Mouse (Mus musculus) heart, postnatal 0 days (tissue): ENCODE data around the gene Krt33b. TPM values are rescaled to one million over a fixed set of nuclear protein-coding genes. Genes with fewer than 3 reads are reported as not detected.

Experiments
- ATAC-seq: fragments of 200-750 bp; cut with Nextera tagmentation; 2 replicates; pipeline ENCODE4 v1.8.0; 2017; ENCODE audit warnings: low read depth, moderate number of reproducible peaks, moderate library complexity; ENCODE audit not compliant: insufficient read depth
- DNase-seq: peaks from one replicate; pipeline ENCODE4 v3.0.0-alpha.2; 2016; ENCODE audit warnings: low spot score
- H3K27ac ChIP-seq: fragments of 300-500 bp; sonication (generic); 2 replicates; pipeline ENCODE4 v1.5.1; 2014; ENCODE audit warnings: low read depth, mild to moderate bottlenecking
- H3K27me3 ChIP-seq: fragments of 300-500 bp; sonication (generic); 2 replicates; pipeline ENCODE4 v1.6.1; 2014; ENCODE audit warnings: low read length, mixed read lengths; ENCODE audit not compliant: control insufficient read depth, insufficient read depth
- H3K36me3 ChIP-seq: fragments of 300-500 bp; sonication (generic); replicated peaks from 2 replicates; pipeline ENCODE4 v1.6.1; 2014; ENCODE audit warnings: low read length, mixed read lengths; ENCODE audit not compliant: control insufficient read depth, insufficient read depth
- H3K4me1 ChIP-seq: fragments of 300-500 bp; sonication (generic); 2 replicates; pipeline ENCODE4 v1.6.1; 2014; ENCODE audit warnings: antibody characterized with exemption; ENCODE audit not compliant: control insufficient read depth, insufficient read depth
- H3K4me2 ChIP-seq: fragments of 300-500 bp; sonication (generic); 2 replicates; pipeline ENCODE4 v1.6.1; 2014; ENCODE audit warnings: low read depth, mild to moderate bottlenecking, low read length, moderate library complexity
- H3K4me3 ChIP-seq: fragments of 300-500 bp; sonication (generic); 2 replicates; pipeline ENCODE4 v1.5.1; 2014; ENCODE audit warnings: low read depth, low read length
- H3K9ac ChIP-seq: fragments of 300-500 bp; sonication (generic); replicated peaks from 2 replicates; pipeline ENCODE4 v1.6.1; 2014; ENCODE audit warnings: low read depth, low read length, mixed read lengths
- H3K9me3 ChIP-seq: fragments of 300-500 bp; sonication (generic); replicated peaks from 2 replicates; pipeline ENCODE4 v1.6.1; 2016; ENCODE audit warnings: low read length; ENCODE audit not compliant: control insufficient read depth
- CTCF ChIP-seq: IDR thresholded peaks from 2 replicates; pipeline ENCODE4 v1.5.1; 2016; ENCODE audit warnings: antibody characterized with exemption, control low read depth, low read depth
- EP300 ChIP-seq: IDR thresholded peaks from 2 replicates; pipeline ENCODE4 v1.6.1; 2016; ENCODE audit warnings: antibody characterized with exemption, low read depth
- WGBS: fragments of 180-500 bp; shearing (Covaris S2); extraction: QIAGEN DNeasy Blood & Tissue Kit; methylation state at CpG from one replicate; pipeline ENCODE4 v1.1.7; 2014; 5-methylcytosine and 5-hydroxymethylcytosine counted together
- polyA plus RNA-seq: library from polyadenylated mRNA; unstranded; fragments of >200 nt; fragmentation: Nextera tagmentation; extraction: Ambion mirVana; gene quantifications from 2 replicates; pipeline ENCODE4 v1.2.1, GENCODE M21; 2015
- total RNA-seq: library from RNA; depleted of rRNA; stranded (reverse); fragments of >200 nt; gene quantifications from 2 replicates; pipeline ENCODE4 v1.2.3, GENCODE M21; 2014; ENCODE audit warnings: low replicate concordance; rRNA removed

Gene Krt33b
- not detected in 2 replicates for total RNA-seq
- not detected in 2 replicates for polyA plus RNA-seq

DNA sequence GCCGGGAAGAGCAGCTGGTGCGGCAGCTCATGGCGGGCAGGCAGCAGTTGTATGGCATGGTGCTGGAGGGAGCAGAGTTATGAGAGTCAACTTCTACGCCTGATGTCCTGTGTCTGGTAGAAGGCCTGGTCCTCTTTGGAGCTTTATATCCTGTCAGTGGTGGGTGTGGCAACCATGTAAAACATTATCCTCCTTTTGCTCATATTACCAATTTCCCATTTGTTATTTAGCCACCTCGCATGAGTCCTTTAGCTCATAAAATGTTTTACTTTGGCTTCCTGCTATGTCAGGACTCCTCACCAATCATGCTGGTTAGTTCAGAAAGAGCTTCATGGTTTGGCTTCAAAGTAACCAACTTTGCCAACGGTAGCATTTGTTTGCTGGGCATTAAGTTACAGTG, at the start of gene Krt33b:
Gene Krt33b, minus strand, starts transcription at position 101 of the 400 bp plus-strand sequence.
- Histone ChIP-seq H3K27ac (no peak within 1 kb of the TSS), H3K9ac (no peak within 1 kb of the TSS), H3K9me3 (no peaks in the 10 kb centered on the region), H3K36me3 (no peaks in the 10 kb centered on the region), H3K4me1 (no peaks in the 10 kb centered on the region), H3K4me2 (no peak within 1 kb of the TSS), H3K27me3 (no peaks in the 10 kb centered on the region), H3K4me3 (no peak within 1 kb of the TSS)
- WGBS, result 85% methylated on average over 5 of the region's 6 CpGs
- ATAC-seq (no peak), DNase-seq (no peak)
- TF ChIP-seq CTCF (no peak), EP300 (no peak)

DNA sequence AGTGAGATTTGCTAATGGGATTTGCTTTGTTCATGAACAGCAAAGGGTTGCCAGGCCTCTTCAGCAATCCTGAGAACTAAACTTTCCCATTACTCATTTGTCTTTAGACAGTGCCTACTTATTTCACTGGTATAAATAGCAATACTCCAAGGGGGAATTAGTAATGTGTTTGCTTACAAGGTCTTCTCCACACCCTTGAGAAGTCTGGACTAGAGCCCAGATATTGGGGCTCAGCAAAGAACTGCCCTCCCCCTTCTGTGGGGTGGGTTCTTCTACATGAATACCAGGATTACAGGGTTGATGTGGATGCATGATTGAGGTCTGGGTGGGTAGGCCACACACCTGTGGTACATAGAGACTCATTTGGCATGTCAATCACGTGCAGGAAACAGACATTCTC, 44.2 kb upstream of the Krt33b start:
- H3K9me3 ChIP-seq, result no peaks in the 10 kb centered on the region
- no peaks in the 10 kb centered on the region for H3K36me3 ChIP-seq
- no peak overlapping the region for H3K9ac ChIP-seq
- ATAC-seq (no peak), DNase-seq (no peak)
- no peak overlapping the region for H3K4me2 ChIP-seq
- H3K27ac ChIP-seq, result no peak overlapping the region
- TF ChIP-seq CTCF (no peak), EP300 (no peak)
- no peak overlapping the region for H3K4me3 ChIP-seq
- WGBS, result 48% methylated on average over 1 of the region's 1 CpGs
- no peaks in the 10 kb centered on the region for H3K4me1 ChIP-seq
- no peaks in the 10 kb centered on the region for H3K27me3 ChIP-seq

DNA sequence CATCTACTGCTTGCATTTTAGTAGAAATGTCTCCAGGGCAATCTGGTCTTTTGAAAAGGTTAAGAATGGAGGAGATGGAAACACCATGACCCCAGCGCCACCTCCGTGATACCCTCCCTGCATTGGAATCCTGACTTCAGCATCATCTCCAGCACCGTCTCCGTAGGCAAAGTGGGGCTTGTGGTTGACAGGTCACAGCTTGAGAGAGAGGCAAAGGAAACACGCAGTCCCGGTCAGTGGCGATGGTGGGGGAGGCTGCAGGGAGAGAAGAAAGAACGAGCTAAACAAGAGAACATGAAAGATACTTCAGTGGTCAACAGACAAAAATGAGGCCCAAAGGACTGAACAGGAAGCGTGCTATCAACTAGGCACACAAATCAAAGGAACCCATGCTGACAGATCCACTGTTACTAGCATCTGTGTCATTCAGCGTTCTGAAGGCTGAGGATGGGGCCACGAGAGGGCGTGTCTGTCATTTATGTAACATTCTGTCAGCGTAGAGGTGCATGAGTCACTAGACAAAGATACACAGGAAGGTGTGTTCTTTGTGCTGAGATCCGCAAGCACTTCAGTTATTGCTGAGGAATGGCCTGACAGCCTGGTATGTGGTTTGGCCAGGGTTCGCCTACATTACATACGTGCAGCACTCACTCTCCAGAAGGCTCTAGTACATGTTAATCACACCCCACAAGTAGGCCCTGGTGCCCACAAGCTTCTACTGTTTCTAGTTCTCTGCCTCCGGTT, 37.8 kb upstream of the Krt33b start:
- Histone ChIP-seq H3K4me3 (no peak overlapping the region), H3K27ac (no peak overlapping the region), H3K27me3 (no peaks in the 10 kb centered on the region), H3K9ac (no peak overlapping the region), H3K4me2 (no peak overlapping the region), H3K9me3 (no peaks in the 10 kb centered on the region), H3K4me1 (peaks cover 5% of the 10 kb centered on the region; the same call in 1 of the 2 replicates), H3K36me3 (no peaks in the 10 kb centered on the region)
- ATAC-seq (0 out of 2 replicates have a peak, but pooled peaks have one; percentile 11), DNase-seq (peak; percentile 7)
- 59% methylated on average over 17 of the region's 17 CpGs for WGBS
- TF ChIP-seq CTCF (no peak; the same call in 1 of the 2 replicates), EP300 (no peak)

DNA sequence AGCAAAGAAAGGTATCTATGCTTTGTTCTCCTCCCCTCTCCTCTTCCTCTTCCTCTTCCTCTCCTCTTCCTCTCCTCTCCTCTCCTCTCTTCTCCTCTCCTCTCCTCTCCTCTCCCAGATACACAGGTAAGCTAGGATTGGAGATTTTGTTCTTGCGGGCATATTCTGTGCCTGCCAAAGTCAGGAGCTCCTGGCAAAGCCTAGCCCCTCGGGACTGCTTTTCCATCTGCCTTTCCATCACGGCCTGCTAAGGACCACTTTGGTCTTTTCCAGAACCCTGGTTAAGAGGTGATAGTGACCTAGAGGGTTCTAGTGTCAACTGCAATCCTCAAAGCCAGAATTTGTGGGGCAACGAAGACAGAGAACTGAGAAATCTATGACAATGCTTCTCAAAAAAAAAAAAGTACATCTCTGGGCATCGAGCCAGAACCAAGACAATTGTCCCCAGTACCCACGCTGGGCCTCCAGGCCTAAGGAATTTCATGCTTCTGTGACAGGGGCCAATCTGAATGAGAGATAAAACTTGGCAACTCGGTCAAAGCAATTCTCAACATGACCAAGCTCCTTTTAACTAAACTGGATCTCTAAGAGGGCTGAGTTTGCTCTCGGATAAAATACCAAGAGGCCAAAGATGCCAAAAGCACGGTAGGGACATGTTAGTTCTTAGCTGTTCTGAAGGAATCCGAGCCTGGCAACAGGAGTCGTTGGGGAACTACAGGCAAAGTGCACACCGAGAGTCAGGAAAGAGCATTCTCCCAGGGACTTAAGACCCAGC, 36.8 kb upstream of the Krt33b start:
- H3K4me2 ChIP-seq, result no peak overlapping the region
- peaks cover 5% of the 10 kb centered on the region; the same call in 1 of the 2 replicates for H3K4me1 ChIP-seq
- no peak overlapping the region for H3K9ac ChIP-seq
- no peaks in the 10 kb centered on the region for H3K27me3 ChIP-seq
- no peaks in the 10 kb centered on the region for H3K9me3 ChIP-seq
- ATAC-seq, result no peak
- DNase-seq, result peak; percentile 34
- H3K36me3 ChIP-seq, result no peaks in the 10 kb centered on the region
- no peak overlapping the region for H3K4me3 ChIP-seq
- no peak for TF ChIP-seq EP300
- no peak for TF ChIP-seq CTCF
- H3K27ac ChIP-seq, result no peak overlapping the region
- 29% methylated on average over 12 of the region's 12 CpGs for WGBS

DNA sequence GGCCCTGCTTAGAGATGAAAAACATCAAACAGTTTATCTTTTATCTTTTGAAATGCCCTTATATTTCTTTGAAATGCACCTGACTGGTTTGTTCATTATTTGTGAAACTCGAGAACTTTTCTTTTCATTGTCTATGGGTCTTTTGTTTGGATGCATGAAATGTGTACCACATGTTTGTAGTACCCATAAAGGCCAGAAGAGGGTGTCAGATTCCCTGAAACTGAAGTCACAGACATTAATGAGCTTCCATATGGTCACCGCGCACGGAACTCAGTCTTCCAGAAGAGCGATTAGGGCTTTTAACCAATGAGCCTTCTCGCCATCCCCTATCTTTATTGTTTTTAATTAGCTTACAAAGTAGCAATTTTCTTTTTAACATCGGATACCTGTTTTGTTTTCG, 29.2 kb upstream of the Krt33b start:
- no peaks in the 10 kb centered on the region for H3K36me3 ChIP-seq
- no peaks in the 10 kb centered on the region for H3K4me1 ChIP-seq
- no peaks in the 10 kb centered on the region for H3K27me3 ChIP-seq
- H3K4me3 ChIP-seq, result no peak overlapping the region
- TF ChIP-seq CTCF, result no peak; the same call in 1 of the 2 replicates
- no peak for TF ChIP-seq EP300
- DNase-seq, result peak; percentile 14
- H3K4me2 ChIP-seq, result no peak overlapping the region
- no peak for ATAC-seq
- no peak overlapping the region for H3K9ac ChIP-seq
- WGBS, result 74% methylated on average over 8 of the region's 8 CpGs
- no peaks in the 10 kb centered on the region for H3K9me3 ChIP-seq
- H3K27ac ChIP-seq, result no peak overlapping the region
